In the genomic region with DNA sequence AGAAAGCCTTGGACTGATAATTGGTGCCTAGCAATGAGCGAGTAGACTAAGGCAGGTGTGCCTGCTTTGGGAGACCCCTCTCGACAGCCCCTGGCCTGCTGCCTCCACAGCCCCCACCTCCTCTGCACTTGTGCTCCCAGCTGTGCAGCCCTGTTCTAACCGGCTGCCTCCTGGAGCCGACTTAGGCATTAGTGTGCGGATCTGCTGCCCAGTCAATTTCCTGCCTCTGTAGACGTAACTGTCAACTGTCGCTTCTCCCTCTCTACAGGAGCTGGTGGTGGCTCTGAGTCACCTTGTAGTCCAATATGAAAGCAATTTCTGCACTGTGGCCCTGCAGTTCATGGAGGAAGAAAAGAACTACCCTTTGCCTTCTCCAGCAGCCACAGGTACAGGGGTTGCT, we compare ENCODE assay signal across 10 mouse cellular contexts. TPM values are rescaled to one million over a fixed set of nuclear protein-coding genes. Genes with fewer than 3 reads are reported as not detected.
DNase-seq lines count a peak whose midpoint lies in the region; ATAC-seq and TF ChIP-seq lines count a peak whose summit lies in the region.
"Had no signal": no experiment of that assay in that cellular context is flagged by ENCODE, and none has a peak within 500 bp of the region (broad histone marks: within the 10 kb centered on the region; RNA-seq: fewer than 3 reads in every experiment).

No protein-coding gene starts in this region.

- no peak for TF ChIP-seq CTCF in lung, embryonic 14.5 days (IDR thresholded peaks at IDR 0.05; ENCODE audit: low read depth)

- no peaks in the 10 kb centered on the region for H3K4me1 ChIP-seq in lung, embryonic 14.5 days (ENCODE audit: insufficient read depth)
- H3K4me1 ChIP-seq in kidney, embryonic 15.5 days = 0 out of 2 replicates have a peak, but pooled peaks cover 2% of the 10 kb centered on the region
- no peaks in the 10 kb centered on the region for H3K4me1 ChIP-seq in intestine, embryonic 15.5 days (replicated peaks)

- WGBS in lung, embryonic 14.5 days = 76% methylated on average over 7 of the region's 7 CpGs
- 67% methylated on average over 7 of the region's 7 CpGs for WGBS in kidney, embryonic 15.5 days
- WGBS in intestine, embryonic 15.5 days = 81% methylated on average over 7 of the region's 7 CpGs

- H3K4me3 ChIP-seq in lung, embryonic 14.5 days (ENCODE audit: low read depth, low read length) = no peak overlapping the region
- no peak overlapping the region for H3K4me3 ChIP-seq in kidney, embryonic 15.5 days (replicated peaks)
- no peak overlapping the region for H3K4me3 ChIP-seq in intestine, embryonic 15.5 days (replicated peaks)

- no peaks in the 10 kb centered on the region for H3K9me3 ChIP-seq in lung, embryonic 14.5 days (ENCODE audit: low read depth, low read length)
- no peaks in the 10 kb centered on the region for H3K9me3 ChIP-seq in kidney, embryonic 15.5 days (replicated peaks)
- H3K9me3 ChIP-seq in intestine, embryonic 15.5 days = no peaks in the 10 kb centered on the region

- no peaks in the 10 kb centered on the region for H3K27me3 ChIP-seq in lung, embryonic 14.5 days (ENCODE audit: insufficient read depth, low read length)
- no peaks in the 10 kb centered on the region for H3K27me3 ChIP-seq in kidney, embryonic 15.5 days
- H3K27me3 ChIP-seq in intestine, embryonic 15.5 days (replicated peaks) = no peaks in the 10 kb centered on the region

- peaks cover 58% of the 10 kb centered on the region for H3K36me3 ChIP-seq in lung, embryonic 14.5 days (ENCODE audit: insufficient read depth)
- H3K36me3 ChIP-seq in kidney, embryonic 15.5 days = peaks cover 88% of the 10 kb centered on the region
- peaks cover 28% of the 10 kb centered on the region for H3K36me3 ChIP-seq in intestine, embryonic 15.5 days

- no peak overlapping the region for H3K27ac ChIP-seq in lung, embryonic 14.5 days (ENCODE audit: low read depth)
- no peak overlapping the region for H3K27ac ChIP-seq in kidney, embryonic 15.5 days
- H3K27ac ChIP-seq in intestine, embryonic 15.5 days = no peak overlapping the region

- H3K4me2 ChIP-seq in lung, embryonic 14.5 days = no peak overlapping the region
- no peak overlapping the region for H3K4me2 ChIP-seq in kidney, embryonic 15.5 days
- no peak overlapping the region for H3K4me2 ChIP-seq in intestine, embryonic 15.5 days (replicated peaks)

- peak; percentile 9 for DNase-seq in lung, embryonic 14.5 days
- DNase-seq in lung, postnatal 25 days (ENCODE audit: low spot score) = no peak
- DNase-seq in c-Kit-positive CD71-negative TER-119-negative erythroid progenitor cells, embryonic 14.5 days (ENCODE audit: low read depth) = peak; percentile 45
- DNase-seq in thymus, postnatal 36 days = peak; percentile 58 to 71
- no peak for DNase-seq in frontal cortex, postnatal 36 days (ENCODE audit: low spot score in 2 of 2)
- DNase-seq: cerebellum, adult 8-10 months; retina, postnatal 1 day had no signal

- H3K9ac ChIP-seq in lung, embryonic 14.5 days = no peak overlapping the region
- no peak overlapping the region for H3K9ac ChIP-seq in kidney, embryonic 15.5 days
- no peak overlapping the region for H3K9ac ChIP-seq in intestine, embryonic 15.5 days

- ATAC-seq in lung, embryonic 14.5 days (ENCODE audit: insufficient read depth) = no peak
- peak; percentile 31; the same call in 1 of the 2 replicates for ATAC-seq in megakaryocyte, adult 5-6 weeks (ENCODE audit: poor library complexity, severe bottlenecking)
- ATAC-seq in kidney, embryonic 15.5 days (replicated peaks; ENCODE audit: low FRiP score) = no peak
- no peak for ATAC-seq in intestine, embryonic 15.5 days

RNA-seq across cellular contexts. Expression of a gene that starts 57.2 kb away (rescaled TPM):
- 94.3 and 104 TPM in 2 replicates for polyA plus RNA-seq in lung, embryonic 14.5 days (2014; fragmentation: Nextera tagmentation; extraction: Ambion mirVana)
- 20.7 and 21.7 TPM in 2 replicates for total RNA-seq in megakaryocyte, adult 5-6 weeks (2015)
- 54.8 and 79.3 TPM in 2 replicates for total RNA-seq in megakaryocyte, adult 5-6 weeks (2017)
- polyA plus RNA-seq in kidney, embryonic 15.5 days (2015; fragmentation: Nextera tagmentation; extraction: Ambion mirVana) = 94.1 and 101 TPM in 2 replicates
- polyA plus RNA-seq in intestine, embryonic 15.5 days (2015; fragmentation: Nextera tagmentation; extraction: Ambion mirVana) = 88.0 and 91.1 TPM in 2 replicates

Comparison
In these comparisons a context has a peak if more than half of its experiments do, and no peak if none do; other contexts are left out.
1. DNase-seq: peak in lung, embryonic 14.5 days (single experiment), c-Kit-positive CD71-negative TER-119-negative erythroid progenitor cells, embryonic 14.5 days (single experiment) and thymus, postnatal 36 days (2 of 2); none in lung, postnatal 25 days (single experiment) and frontal cortex, postnatal 36 days (0 of 2).